Mouse (Mus musculus): ENCODE results near the gene Ano1. TPM values are rescaled to one million over a fixed set of nuclear protein-coding genes. Genes with fewer than 3 reads are reported as not detected.
A peak's percentile ranks its signal among the peaks of the same experiment; 100 is the strongest.

The Ano1 gene
- total RNA-seq, 1 experiment = 9.1 TPM

- Histone ChIP-seq H3K4me1 (ENCODE audit: control insufficient read depth in 2 of 2, insufficient read depth in 2 of 2, low read length in 2 of 2, poor library complexity in 1 of 2) (peaks cover 0 to 2% of the 10 kb centered on the region in 2 experiments; a peak in 1 of 4 replicates), H3K9ac (ENCODE audit: insufficient read depth, low read depth, low read length, poor library complexity, severe bottlenecking) (peak overlapping the region; percentile 51), H3K9me3 (ENCODE audit: control insufficient read depth, insufficient read depth, low read depth, low read length) (no peaks in the 10 kb centered on the region), H3K36me3 (ENCODE audit: control insufficient read depth, insufficient read depth, low read length, poor library complexity, severe bottlenecking) (no peaks in the 10 kb centered on the region), H3K4me3 (ENCODE audit: insufficient read depth in 1 of 2, low read depth in 1 of 2, low read length in 2 of 2, poor library complexity in 1 of 2, severe bottlenecking in 1 of 2) (peak overlapping the region in 1 of 2 experiments; percentile 30; a peak in 1 of 4 replicates), H3K27ac (ENCODE audit: insufficient read depth, low read depth, low read length, poor library complexity, severe bottlenecking) (no peak overlapping the region)
- TF ChIP-seq ZC3H11A (IDR thresholded peaks at IDR 0.05; ENCODE audit: borderline replicate concordance, low read depth, low read length) (peak; percentile 81), MAFK (IDR thresholded peaks at IDR 0.05; ENCODE audit: insufficient read depth, low read depth, low read length) (no peak)
- DNase-seq (ENCODE audit: low read depth, low spot score) = no peak
- in situ Hi-C loops (cut with MboI; ENCODE audit: low sequenced_read_pairs in 2 of 2, unreplicated experiment in 2 of 2) = no loop called here
Measured at GRCm38 (mm10) chr7:144781337-144781736, 29.6 kb upstream of the Ano1 start.

- H3K4me3 ChIP-seq (ENCODE audit: insufficient read depth in 1 of 2, low read depth in 1 of 2, low read length in 2 of 2, poor library complexity in 1 of 2, severe bottlenecking in 1 of 2) = no peak overlapping the region
- DNase-seq (ENCODE audit: low read depth, low spot score) = no peak
- H3K27ac ChIP-seq (ENCODE audit: insufficient read depth, low read depth, low read length, poor library complexity, severe bottlenecking) = no peak overlapping the region
- TF ChIP-seq ZC3H11A (IDR thresholded peaks at IDR 0.05; ENCODE audit: borderline replicate concordance, low read depth, low read length) = no peak
- no peak for TF ChIP-seq CHD2 (IDR thresholded peaks at IDR 0.05; ENCODE audit: low read depth, low read length)
- no peak for TF ChIP-seq HCFC1 (IDR thresholded peaks at IDR 0.05; ENCODE audit: borderline replicate concordance, insufficient read depth, low read length)
- no peak for TF ChIP-seq ZNF384 (IDR thresholded peaks at IDR 0.05; ENCODE audit: low read depth, low read length)
- no peak for TF ChIP-seq MAFK (IDR thresholded peaks at IDR 0.05; ENCODE audit: insufficient read depth, low read depth, low read length)
- in situ Hi-C loops (cut with MboI; ENCODE audit: low sequenced_read_pairs in 2 of 2, unreplicated experiment in 2 of 2) = no loop called here
- H3K4me1 ChIP-seq (ENCODE audit: control insufficient read depth in 2 of 2, insufficient read depth in 2 of 2, low read length in 2 of 2, poor library complexity in 1 of 2) = peaks cover 0 to 8% of the 10 kb centered on the region in 2 experiments; a peak in 1 of 4 replicates
- H3K9ac ChIP-seq (ENCODE audit: insufficient read depth, low read depth, low read length, poor library complexity, severe bottlenecking) = no peak overlapping the region
- H3K36me3 ChIP-seq (ENCODE audit: control insufficient read depth, insufficient read depth, low read length, poor library complexity, severe bottlenecking) = no peaks in the 10 kb centered on the region
- H3K9me3 ChIP-seq (ENCODE audit: control insufficient read depth, insufficient read depth, low read depth, low read length) = no peaks in the 10 kb centered on the region
Measured at GRCm38 (mm10) chr7:144780190-144780589, 28.4 kb upstream of the Ano1 start.

GRCm38 (mm10) chr7:144779691-144780090 is 27.9 kb upstream of the Ano1 start:
- Histone ChIP-seq H3K9me3 (ENCODE audit: control insufficient read depth, insufficient read depth, low read depth, low read length) (no peaks in the 10 kb centered on the region), H3K4me1 (ENCODE audit: control insufficient read depth in 2 of 2, insufficient read depth in 2 of 2, low read length in 2 of 2, poor library complexity in 1 of 2) (peaks cover 0 to 10% of the 10 kb centered on the region in 2 experiments; a peak in 1 of 4 replicates), H3K36me3 (ENCODE audit: control insufficient read depth, insufficient read depth, low read length, poor library complexity, severe bottlenecking) (no peaks in the 10 kb centered on the region), H3K4me3 (ENCODE audit: insufficient read depth in 1 of 2, low read depth in 1 of 2, low read length in 2 of 2, poor library complexity in 1 of 2, severe bottlenecking in 1 of 2) (no peak overlapping the region), H3K27ac (ENCODE audit: insufficient read depth, low read depth, low read length, poor library complexity, severe bottlenecking) (no peak overlapping the region), H3K9ac (ENCODE audit: insufficient read depth, low read depth, low read length, poor library complexity, severe bottlenecking) (no peak overlapping the region)
- DNase-seq (ENCODE audit: low read depth, low spot score) = no peak
- TF ChIP-seq CHD2 (IDR thresholded peaks at IDR 0.05; ENCODE audit: low read depth, low read length) = no peak
- no peak for TF ChIP-seq HCFC1 (IDR thresholded peaks at IDR 0.05; ENCODE audit: borderline replicate concordance, insufficient read depth, low read length)
- no peak for TF ChIP-seq ZC3H11A (IDR thresholded peaks at IDR 0.05; ENCODE audit: borderline replicate concordance, low read depth, low read length)
- TF ChIP-seq ZNF384 (IDR thresholded peaks at IDR 0.05; ENCODE audit: low read depth, low read length) = no peak
- TF ChIP-seq MAFK (IDR thresholded peaks at IDR 0.05; ENCODE audit: insufficient read depth, low read depth, low read length) = no peak
- in situ Hi-C loops (cut with MboI; ENCODE audit: low sequenced_read_pairs in 2 of 2, unreplicated experiment in 2 of 2) = loop anchor here in 1 of 2 experiments (10.0 kb wide), 1 partner anchor 195 kb away; the partner anchor contains the start of gene Fadd

- TF ChIP-seq CHD2 (IDR thresholded peaks at IDR 0.05; ENCODE audit: low read depth, low read length) = no peak
- no peak for TF ChIP-seq MAFK (IDR thresholded peaks at IDR 0.05; ENCODE audit: insufficient read depth, low read depth, low read length)
- no peak for TF ChIP-seq ZC3H11A (IDR thresholded peaks at IDR 0.05; ENCODE audit: borderline replicate concordance, low read depth, low read length)
- no peak for TF ChIP-seq HCFC1 (IDR thresholded peaks at IDR 0.05; ENCODE audit: borderline replicate concordance, insufficient read depth, low read length)
- TF ChIP-seq ZNF384 (IDR thresholded peaks at IDR 0.05; ENCODE audit: low read depth, low read length) = no peak
- H3K4me1 ChIP-seq (ENCODE audit: control insufficient read depth in 2 of 2, insufficient read depth in 2 of 2, low read length in 2 of 2, poor library complexity in 1 of 2) = peaks cover 0 to 10% of the 10 kb centered on the region in 2 experiments; a peak in 1 of 4 replicates
- H3K9me3 ChIP-seq (ENCODE audit: control insufficient read depth, insufficient read depth, low read depth, low read length) = no peaks in the 10 kb centered on the region
- no peak for DNase-seq (ENCODE audit: low read depth, low spot score)
- H3K27ac ChIP-seq (ENCODE audit: insufficient read depth, low read depth, low read length, poor library complexity, severe bottlenecking) = no peak overlapping the region
- in situ Hi-C loops (cut with MboI; ENCODE audit: low sequenced_read_pairs in 2 of 2, unreplicated experiment in 2 of 2) = loop anchor here in 1 of 2 experiments (10.0 kb wide), 1 partner anchor 193 kb away; the partner anchor contains the start of gene Fadd
- H3K4me3 ChIP-seq (ENCODE audit: insufficient read depth in 1 of 2, low read depth in 1 of 2, low read length in 2 of 2, poor library complexity in 1 of 2, severe bottlenecking in 1 of 2) = no peak overlapping the region
- H3K9ac ChIP-seq (ENCODE audit: insufficient read depth, low read depth, low read length, poor library complexity, severe bottlenecking) = no peak overlapping the region
- H3K36me3 ChIP-seq (ENCODE audit: control insufficient read depth, insufficient read depth, low read length, poor library complexity, severe bottlenecking) = no peaks in the 10 kb centered on the region
Measured at GRCm38 (mm10) chr7:144777805-144778204, 26.0 kb upstream of the Ano1 start.
